ENCODE assay signal across 11 mouse cellular contexts in genomic region chr4:45753211-45753809, GRCm38 (mm10). TPM values are rescaled to one million over a fixed set of nuclear protein-coding genes. Genes with fewer than 3 reads are reported as not detected.
DNase-seq lines count a peak whose midpoint lies in the region; ATAC-seq lines count a peak whose summit lies in the region.
"Had no signal": no experiment of that assay in that cellular context is flagged by ENCODE, and none has a peak within 500 bp of the region (broad histone marks: within the 10 kb centered on the region; RNA-seq: fewer than 3 reads in every experiment).

No protein-coding gene starts in this region.

- no peak overlapping the region for H3K27ac ChIP-seq in heart, embryonic 16.5 days (ENCODE audit: low read length)
- no peak overlapping the region for H3K27ac ChIP-seq in lung, embryonic 16.5 days (ENCODE audit: low read length)
- H3K27ac ChIP-seq in forebrain, embryonic 15.5 days (replicated peaks), result peak overlapping the region; percentile 93
- H3K27ac ChIP-seq in stomach, embryonic 16.5 days (ENCODE audit: low read length), result peak overlapping the region; percentile 40; the same call in 1 of the 2 replicates
- H3K27ac ChIP-seq: macrophage had no signal

- H3K27me3 ChIP-seq in heart, embryonic 16.5 days (ENCODE audit: control insufficient read depth, insufficient read depth, low read length), result no peaks in the 10 kb centered on the region
- H3K27me3 ChIP-seq in lung, embryonic 16.5 days (ENCODE audit: control insufficient read depth, insufficient read depth, low read depth, low read length), result no peaks in the 10 kb centered on the region
- H3K27me3 ChIP-seq in forebrain, embryonic 15.5 days, result no peaks in the 10 kb centered on the region
- H3K27me3 ChIP-seq in stomach, embryonic 16.5 days (ENCODE audit: control insufficient read depth, insufficient read depth, low read length), result no peaks in the 10 kb centered on the region

- peak overlapping the region; percentile 17; the same call in 1 of the 2 replicates for H3K4me2 ChIP-seq in heart, embryonic 16.5 days (ENCODE audit: low read depth, low read length)
- H3K4me2 ChIP-seq in lung, embryonic 16.5 days (ENCODE audit: low read depth, low read length), result no peak overlapping the region
- H3K4me2 ChIP-seq in forebrain, embryonic 15.5 days (replicated peaks), result no peak overlapping the region
- H3K4me2 ChIP-seq in stomach, embryonic 16.5 days (ENCODE audit: low read depth, low read length), result no peak overlapping the region

- H3K9me3 ChIP-seq in heart, embryonic 16.5 days (replicated peaks; ENCODE audit: control insufficient read depth, low read length), result no peaks in the 10 kb centered on the region
- no peaks in the 10 kb centered on the region for H3K9me3 ChIP-seq in lung, embryonic 16.5 days (ENCODE audit: control insufficient read depth, low read length)
- H3K9me3 ChIP-seq in forebrain, embryonic 15.5 days, result no peaks in the 10 kb centered on the region
- H3K9me3 ChIP-seq in stomach, embryonic 16.5 days (replicated peaks; ENCODE audit: control insufficient read depth, low read length), result no peaks in the 10 kb centered on the region

- H3K9ac ChIP-seq in heart, embryonic 16.5 days (ENCODE audit: low read length), result no peak overlapping the region; the same call in 1 of the 2 replicates
- H3K9ac ChIP-seq in lung, embryonic 16.5 days (ENCODE audit: low read length), result no peak overlapping the region
- no peak overlapping the region for H3K9ac ChIP-seq in forebrain, embryonic 15.5 days (replicated peaks)
- no peak overlapping the region for H3K9ac ChIP-seq in stomach, embryonic 16.5 days (ENCODE audit: low read length)

- 38% methylated on average over 6 of the region's 6 CpGs for WGBS in heart, embryonic 16.5 days
- 40% methylated on average over 6 of the region's 6 CpGs for WGBS in lung, embryonic 16.5 days
- WGBS in forebrain, embryonic 15.5 days, result 27% methylated on average over 6 of the region's 6 CpGs
- 44% methylated on average over 6 of the region's 6 CpGs for WGBS in stomach, embryonic 16.5 days

- no peak overlapping the region for H3K4me3 ChIP-seq in heart, embryonic 16.5 days (ENCODE audit: low read length)
- H3K4me3 ChIP-seq in lung, embryonic 16.5 days (ENCODE audit: low read length), result no peak overlapping the region
- no peak overlapping the region for H3K4me3 ChIP-seq in forebrain, embryonic 15.5 days
- H3K4me3 ChIP-seq in stomach, embryonic 16.5 days (replicated peaks; ENCODE audit: low read length), result no peak overlapping the region

- peaks cover 11% of the 10 kb centered on the region for H3K4me1 ChIP-seq in heart, embryonic 16.5 days (ENCODE audit: control insufficient read depth, insufficient read depth, low read length)
- peaks cover 13% of the 10 kb centered on the region for H3K4me1 ChIP-seq in lung, embryonic 16.5 days (replicated peaks; ENCODE audit: control insufficient read depth, insufficient read depth, low read length)
- peaks cover 57% of the 10 kb centered on the region for H3K4me1 ChIP-seq in forebrain, embryonic 15.5 days
- H3K4me1 ChIP-seq in stomach, embryonic 16.5 days (ENCODE audit: control insufficient read depth, insufficient read depth, low read length), result peaks cover 23% of the 10 kb centered on the region

- ATAC-seq in heart, embryonic 16.5 days (replicated peaks; ENCODE audit: extremely low read depth, insufficient read depth, low FRiP score), result 0 out of 2 replicates have a peak, but pooled peaks have one; percentile 47
- peak; percentile 59 for ATAC-seq in lung, embryonic 16.5 days (ENCODE audit: low read depth)
- ATAC-seq in forebrain, embryonic 15.5 days (replicated peaks), result peak; percentile 61
- ATAC-seq in stomach, embryonic 16.5 days (ENCODE audit: insufficient read depth, low FRiP score), result peak; percentile 38; the same call in 1 of the 2 replicates
- ATAC-seq in activated CD4-positive, CD25-positive, alpha-beta regulatory T cell, adult 4 months, result no peak

- DNase-seq in heart, adult 11 months, result no peak
- DNase-seq in lung, postnatal 25 days (ENCODE audit: low spot score), result no peak
- DNase-seq: adrenal gland, postnatal 25 days; cerebellum, adult 11-12 months; thymus, postnatal 14 days had no signal

- no peaks in the 10 kb centered on the region for H3K36me3 ChIP-seq in heart, embryonic 16.5 days (ENCODE audit: control insufficient read depth, insufficient read depth)
- no peaks in the 10 kb centered on the region for H3K36me3 ChIP-seq in lung, embryonic 16.5 days (ENCODE audit: control insufficient read depth, insufficient read depth, low read length)
- H3K36me3 ChIP-seq in forebrain, embryonic 15.5 days, result no peaks in the 10 kb centered on the region
- H3K36me3 ChIP-seq in stomach, embryonic 16.5 days (ENCODE audit: control insufficient read depth, insufficient read depth, low read length), result no peaks in the 10 kb centered on the region

RNA-seq across cellular contexts. Expression of gene Aldh1b1, which starts 45.5 kb away (rescaled TPM):
- polyA plus RNA-seq in heart, embryonic 16.5 days (2015; fragmentation: Nextera tagmentation; extraction: Ambion mirVana), result 173 and 184 TPM in 2 replicates
- polyA plus RNA-seq in lung, embryonic 16.5 days (2015; fragmentation: Nextera tagmentation; extraction: Ambion mirVana), result 9.4 and 10.3 TPM in 2 replicates
- polyA plus RNA-seq in forebrain, embryonic 15.5 days (2015; fragmentation: Nextera tagmentation; extraction: Ambion mirVana), result 25.7 and 27.4 TPM in 2 replicates
- 77.6 and 95.3 TPM in 2 replicates for polyA plus RNA-seq in stomach, embryonic 16.5 days (2015; fragmentation: Nextera tagmentation; extraction: Ambion mirVana)
- polyA plus RNA-seq in activated CD4-positive, CD25-positive, alpha-beta regulatory T cell, adult 4 months (2017; shearing (Covaris generic)), result 10 to 100 TPM in 1 of 2 experiments, 1 to 10 TPM in 1; 3.0 to 10.2 TPM

Comparison
In these comparisons a context has a peak if more than half of its experiments do, and no peak if none do; other contexts are left out.
1. H3K27ac ChIP-seq: peak in forebrain, embryonic 15.5 days (single experiment) and stomach, embryonic 16.5 days (single experiment); none in heart, embryonic 16.5 days (single experiment) and lung, embryonic 16.5 days (single experiment).